Mouse (Mus musculus) erythroblast, embryonic 14.5 days (primary cell): ENCODE data around the gene Glrx. TPM values are rescaled to one million over a fixed set of nuclear protein-coding genes. Genes with fewer than 3 reads are reported as not detected.
"Not testable (repeated sequence)": the region's sequence is repeated elsewhere in the genome, so short reads cannot be mapped to it uniquely, and the experiment has no call there.

Experiments used
- H3K27me3 ChIP-seq: 2 replicates; pipeline ENCODE4 v1.6.1; 2012; ENCODE audit warnings: inconsistent platforms; ENCODE audit not compliant: control insufficient read depth
- H3K36me3 ChIP-seq: 2 replicates; pipeline ENCODE4 v1.6.1; 2012; ENCODE audit warnings: mild to moderate bottlenecking, inconsistent platforms; ENCODE audit not compliant: control insufficient read depth
- H3K4me1 ChIP-seq: 2 replicates; pipeline ENCODE4 v1.6.1; 2012; ENCODE audit warnings: inconsistent platforms; ENCODE audit not compliant: control insufficient read depth
- H3K4me3 ChIP-seq: replicated peaks from 2 replicates; pipeline ENCODE3; 2012; ENCODE audit warnings: moderate library complexity, mild to moderate bottlenecking, inconsistent platforms
- H3K9me3 ChIP-seq: 2 replicates; pipeline ENCODE4 v1.6.1; 2012; ENCODE audit warnings: low read length, inconsistent platforms, mixed read lengths; ENCODE audit not compliant: control insufficient read depth
- GATA1 ChIP-seq: IDR thresholded peaks from 2 replicates; pipeline ENCODE4 v1.6.1; 2012; ENCODE audit warnings: low read length, inconsistent platforms, mixed read lengths
- TAL1 ChIP-seq: IDR thresholded peaks from 3 replicates; pipeline ENCODE4 v1.6.1; 2012; ENCODE audit warnings: low read length, inconsistent platforms, mixed read lengths
- polyA plus RNA-seq: library from polyadenylated mRNA; stranded (reverse); fragments of >175 nt; gene quantifications from 2 replicates; pipeline ENCODE4 v1.2.3, GENCODE M21; 2012

Glrx gene
- polyA plus RNA-seq, 1 experiment = 1.8 TPM

DNA sequence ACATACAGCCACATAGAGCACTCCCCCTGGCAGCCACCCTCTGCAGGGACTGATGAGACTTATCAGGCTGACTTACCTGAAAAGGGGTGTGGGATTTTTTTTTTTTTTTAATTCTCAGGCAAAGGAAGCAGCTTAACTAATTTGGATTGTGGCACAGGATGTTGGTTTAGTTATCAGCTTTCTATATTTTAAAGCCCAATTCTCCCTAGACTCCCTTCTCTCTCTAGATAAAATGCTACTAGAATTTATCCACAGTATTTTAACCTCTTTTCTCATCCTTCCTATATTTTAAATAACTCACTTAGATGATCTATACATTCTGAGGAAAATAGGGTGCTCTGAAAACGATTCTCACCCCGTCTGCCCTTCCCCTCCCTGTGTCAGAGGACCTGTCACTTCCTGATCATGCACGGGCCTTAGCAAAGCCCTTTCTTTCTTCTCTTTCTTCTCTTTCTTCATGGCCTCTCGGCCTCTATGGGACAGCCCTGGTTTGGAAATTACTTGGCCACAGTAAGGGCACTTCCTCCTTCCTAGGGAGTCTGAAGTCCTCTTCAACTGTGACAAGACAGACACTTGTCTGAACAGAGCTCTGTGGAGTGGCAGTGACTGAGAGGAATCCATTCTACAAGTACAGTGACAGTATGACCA lies 6.0 kb downstream of the Glrx start:
- H3K36me3 ChIP-seq = peaks cover 73% of the 10 kb centered on the region
- H3K4me1 ChIP-seq = peaks cover 77% of the 10 kb centered on the region
- no peak overlapping the region for H3K4me3 ChIP-seq

DNA sequence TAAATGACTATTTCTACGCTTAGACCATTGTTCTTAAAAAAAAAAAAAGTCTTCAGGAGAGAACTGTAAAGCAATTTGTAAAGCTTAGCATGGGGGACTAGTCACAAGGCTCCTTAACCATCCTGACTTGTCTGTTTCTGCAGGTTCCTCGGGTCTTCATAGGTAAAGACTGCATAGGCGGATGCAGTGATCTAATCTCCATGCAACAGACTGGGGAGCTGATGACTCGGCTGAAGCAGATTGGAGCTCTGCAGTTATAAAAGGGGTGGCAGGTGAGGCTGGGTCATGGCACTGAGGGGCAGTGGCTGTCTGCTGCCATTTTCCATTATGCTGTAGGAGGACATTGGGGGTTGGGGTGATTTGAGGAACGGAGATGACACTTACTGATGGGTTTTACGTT lies 7.4 kb downstream of the Glrx start:
- TF ChIP-seq GATA1 (peak; percentile 5; the same call in 1 of the 2 replicates), TAL1 (peak; percentile 24; the same call in 2 of the 3 replicates)
- peaks cover 78% of the 10 kb centered on the region for H3K36me3 ChIP-seq
- H3K4me1 ChIP-seq = peaks cover 73% of the 10 kb centered on the region
- no peaks in the 10 kb centered on the region for H3K9me3 ChIP-seq
- no peak overlapping the region for H3K4me3 ChIP-seq
- no peaks in the 10 kb centered on the region for H3K27me3 ChIP-seq

More for the DNA sequence above, 6.0 kb downstream of the Glrx start:
- Histone ChIP-seq H3K9me3 (no peaks in the 10 kb centered on the region), H3K27me3 (no peaks in the 10 kb centered on the region)
- TF ChIP-seq GATA1 (no peak), TAL1 (no peak)

DNA sequence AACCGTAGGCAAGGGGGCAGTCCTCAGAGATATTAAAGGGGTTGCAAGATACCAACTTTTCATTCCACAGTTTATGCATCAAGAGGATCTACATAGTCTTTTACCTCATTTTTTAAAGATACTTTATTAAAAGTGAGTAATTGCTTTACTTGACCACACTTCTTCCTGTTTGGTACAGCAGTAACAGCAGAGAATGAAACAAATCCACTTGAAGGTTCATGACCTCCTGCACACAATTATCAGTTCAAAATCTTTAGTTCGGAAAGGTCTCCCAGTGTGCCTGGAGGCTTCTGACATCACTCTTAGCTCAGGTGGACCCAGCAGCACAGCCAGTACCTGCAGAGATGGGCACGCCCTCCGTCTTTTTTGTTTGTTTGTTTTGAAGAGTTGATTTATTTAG lies 12.4 kb downstream of the Glrx start:
- TF ChIP-seq GATA1 (no peak), TAL1 (no peak)
- Histone ChIP-seq H3K4me1 (peaks cover 45% of the 10 kb centered on the region), H3K36me3 (peaks cover 65% of the 10 kb centered on the region), H3K9me3 (no peaks in the 10 kb centered on the region), H3K27me3 (no peaks in the 10 kb centered on the region), H3K4me3 (no peak overlapping the region)

GRCm38 (mm10) chr13:75853118-75853517 lies 13.4 kb downstream of the Glrx start:
- no peaks in the 10 kb centered on the region for H3K27me3 ChIP-seq
- TF ChIP-seq TAL1 (no peak), GATA1 (no peak)

GRCm38 (mm10) chr13:75859264-75859844 lies 19.7 kb downstream of the Glrx start:
- no peak overlapping the region for H3K4me3 ChIP-seq
- TF ChIP-seq GATA1 (no peak), TAL1 (no peak)
- H3K4me1 ChIP-seq = peaks cover 36% of the 10 kb centered on the region

More at GRCm38 (mm10) chr13:75853118-75853517, 13.4 kb downstream of the Glrx start:
- H3K4me3 ChIP-seq = no peak overlapping the region
- H3K36me3 ChIP-seq = peaks cover 62% of the 10 kb centered on the region
- H3K9me3 ChIP-seq = no peaks in the 10 kb centered on the region
- H3K4me1 ChIP-seq = peaks cover 37% of the 10 kb centered on the region

DNA sequence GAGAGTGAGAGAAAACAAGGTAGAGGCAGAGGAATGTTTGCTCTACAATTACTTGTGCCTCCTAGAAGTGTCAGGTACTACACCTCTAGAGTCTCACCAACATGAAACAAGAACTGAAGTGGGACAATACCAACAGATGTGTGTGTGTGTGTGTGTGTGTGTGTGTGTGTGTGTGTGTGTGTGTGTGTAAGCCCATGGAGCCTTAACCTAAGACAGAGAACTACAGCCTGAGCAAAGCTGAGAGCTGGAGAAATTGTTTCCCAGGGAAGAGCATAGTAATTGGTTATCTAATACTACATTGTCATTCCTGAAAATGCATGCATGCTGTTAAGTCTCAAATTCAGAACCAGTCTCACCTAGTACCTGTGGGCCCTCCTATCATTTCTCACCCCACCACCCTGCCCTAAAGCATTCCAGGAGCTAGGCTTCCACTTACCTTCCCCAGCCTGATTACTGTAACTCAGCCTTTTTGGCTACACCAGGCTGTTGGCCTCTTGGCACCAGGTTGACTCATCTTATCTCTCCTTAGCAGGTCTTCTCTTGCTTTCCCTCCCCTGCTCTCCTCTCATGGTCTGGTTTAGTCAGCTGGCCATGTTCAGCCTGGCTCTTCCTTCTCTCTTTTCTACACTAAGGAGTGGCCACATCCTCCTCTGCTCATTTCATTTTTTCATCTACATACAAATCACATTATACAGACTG lies 26.0 kb downstream of the Glrx start:
- peaks cover 49% of the 10 kb centered on the region for H3K4me1 ChIP-seq
- H3K4me3 ChIP-seq = peak overlapping the region; percentile 34
- H3K36me3 ChIP-seq = peaks cover 23% of the 10 kb centered on the region
- peak; percentile 95 for TF ChIP-seq TAL1
- TF ChIP-seq GATA1 = peak; percentile 96
- no peaks in the 10 kb centered on the region for H3K27me3 ChIP-seq
- H3K9me3 ChIP-seq = no peaks in the 10 kb centered on the region

More at GRCm38 (mm10) chr13:75859264-75859844, 19.7 kb downstream of the Glrx start:
- Histone ChIP-seq H3K36me3 (peaks cover 40% of the 10 kb centered on the region), H3K9me3 (no peaks in the 10 kb centered on the region), H3K27me3 (no peaks in the 10 kb centered on the region)

GRCm38 (mm10) chr13:75867876-75868275 lies 28.2 kb downstream of the Glrx start:
- TF ChIP-seq GATA1 (no peak), TAL1 (no peak)
- no peak overlapping the region for H3K4me3 ChIP-seq
- no peaks in the 10 kb centered on the region for H3K27me3 ChIP-seq
- no peaks in the 10 kb centered on the region for H3K9me3 ChIP-seq
- H3K36me3 ChIP-seq = peaks cover 20% of the 10 kb centered on the region
- peaks cover 51% of the 10 kb centered on the region for H3K4me1 ChIP-seq

- Histone ChIP-seq H3K4me1 (peaks cover 31% of the 10 kb centered on the region), H3K36me3 (peaks cover 15% of the 10 kb centered on the region), H3K9me3 (no peaks in the 10 kb centered on the region), H3K4me3 (no peak overlapping the region), H3K27me3 (no peaks in the 10 kb centered on the region)
- TF ChIP-seq TAL1 = no peak
- no peak for TF ChIP-seq GATA1
Observed at GRCm38 (mm10) chr13:75874608-75875376, 35.1 kb downstream of the Glrx start.

- H3K27me3 ChIP-seq, H3K4me3 ChIP-seq, H3K9me3 ChIP-seq: not testable (repeated sequence)
- Histone ChIP-seq H3K36me3 (peaks cover 14% of the 10 kb centered on the region), H3K4me1 (peaks cover 28% of the 10 kb centered on the region)
Observed at GRCm38 (mm10) chr13:75876188-75876587, 36.5 kb downstream of the Glrx start.
